Mouse (Mus musculus) heart, embryonic 11.5 days (tissue): ENCODE data around the gene Sept8. TPM values are rescaled to one million over a fixed set of nuclear protein-coding genes. Genes with fewer than 3 reads are reported as not detected.

Experiments
- ATAC-seq: fragments of 200-750 bp; cut with Nextera tagmentation; replicated peaks from 2 replicates; pipeline ENCODE4 v1.8.0; 2017; ENCODE audit warnings: moderate library complexity; ENCODE audit not compliant: insufficient number of reproducible peaks, low FRiP score, low TSS enrichment
- H3K27ac ChIP-seq: fragments of 300-500 bp; sonication (generic); 2 replicates; pipeline ENCODE4 v1.5.1; 2014; ENCODE audit warnings: mild to moderate bottlenecking, low read depth, low read length
- H3K27me3 ChIP-seq: fragments of 300-500 bp; sonication (generic); 2 replicates; pipeline ENCODE4 v1.6.1; 2014; ENCODE audit warnings: mild to moderate bottlenecking, low read length, mixed read lengths; ENCODE audit not compliant: control insufficient read depth, insufficient read depth
- H3K36me3 ChIP-seq: fragments of 300-500 bp; sonication (generic); 2 replicates; pipeline ENCODE4 v1.6.1; 2014; ENCODE audit warnings: mild to moderate bottlenecking, low read length, moderate library complexity, mixed read lengths; ENCODE audit not compliant: control insufficient read depth, insufficient read depth
- H3K4me1 ChIP-seq: fragments of 300-500 bp; sonication (generic); 2 replicates; pipeline ENCODE4 v1.6.1; 2014; ENCODE audit warnings: low read length; ENCODE audit not compliant: control insufficient read depth, insufficient read depth
- H3K4me2 ChIP-seq: fragments of 300-500 bp; sonication (generic); 2 replicates; pipeline ENCODE4 v1.6.1; 2014; ENCODE audit warnings: mild to moderate bottlenecking, moderate library complexity
- H3K4me3 ChIP-seq: fragments of 300-500 bp; sonication (generic); 2 replicates; pipeline ENCODE4 v1.5.1; 2014; ENCODE audit warnings: low read depth, low read length
- H3K9ac ChIP-seq: fragments of 300-500 bp; sonication (generic); 2 replicates; pipeline ENCODE4 v1.6.1; 2014; ENCODE audit warnings: mild to moderate bottlenecking, low read depth, low read length, moderate library complexity
- H3K9me3 ChIP-seq: fragments of 300-500 bp; sonication (generic); replicated peaks from 2 replicates; pipeline ENCODE4 v1.6.1; 2016; ENCODE audit warnings: low read length; ENCODE audit not compliant: control insufficient read depth
- WGBS: fragments of 180-500 bp; shearing (Covaris S2); extraction: QIAGEN DNeasy Blood & Tissue Kit; methylation state at CpG from one replicate; pipeline ENCODE4 v1.1.7; 2014; ENCODE audit not compliant: insufficient replicate concordance; 5-methylcytosine and 5-hydroxymethylcytosine counted together
- polyA plus RNA-seq: library from polyadenylated mRNA; unstranded; fragments of >200 nt; fragmentation: Nextera tagmentation; extraction: Ambion mirVana; gene quantifications from 2 replicates; pipeline ENCODE4 v1.2.1, GENCODE M21; 2014

The Sept8 gene
- polyA plus RNA-seq, 1 experiment from 2014 or later: 18.8 TPM

- H3K9ac ChIP-seq: peak overlapping the region; percentile 89
- no peaks in the 10 kb centered on the region for H3K9me3 ChIP-seq
- WGBS: 2% methylated on average over 24 of the region's 24 CpGs
- no peaks in the 10 kb centered on the region for H3K27me3 ChIP-seq
- no peak for ATAC-seq
- H3K4me2 ChIP-seq: peak overlapping the region; percentile 84
- H3K36me3 ChIP-seq: no peaks in the 10 kb centered on the region
- peaks cover 41% of the 10 kb centered on the region for H3K4me1 ChIP-seq
- peak overlapping the region; percentile 81 for H3K4me3 ChIP-seq
- peak overlapping the region; percentile 71 for H3K27ac ChIP-seq
These were observed 1.3 kb downstream of the Sept8 start for GRCm38 (mm10) chr11:53520122-53520978.

- peak overlapping the region; percentile 81 for H3K4me3 ChIP-seq
- peak overlapping the region; percentile 39; the same call in 1 of the 2 replicates for H3K9ac ChIP-seq
- no peaks in the 10 kb centered on the region for H3K36me3 ChIP-seq
- H3K9me3 ChIP-seq: no peaks in the 10 kb centered on the region
- peaks cover 47% of the 10 kb centered on the region for H3K4me1 ChIP-seq
- WGBS: 30% methylated on average over 16 of the region's 16 CpGs
- no peaks in the 10 kb centered on the region for H3K27me3 ChIP-seq
- ATAC-seq: no peak
- 0 out of 2 replicates have a peak overlapping the region, but pooled peaks have one; percentile 8 for H3K27ac ChIP-seq
- H3K4me2 ChIP-seq: peak overlapping the region; percentile 84
These were observed 2.2 kb downstream of the Sept8 start for GRCm38 (mm10) chr11:53521120-53521820.

- Histone ChIP-seq H3K27ac (no peak overlapping the region), H3K9ac (no peak overlapping the region), H3K36me3 (no peaks in the 10 kb centered on the region), H3K4me1 (peaks cover 46% of the 10 kb centered on the region), H3K4me3 (no peak overlapping the region), H3K9me3 (no peaks in the 10 kb centered on the region), H3K27me3 (no peaks in the 10 kb centered on the region), H3K4me2 (peak overlapping the region; percentile 84)
- WGBS: 40% methylated on average over 7 of the region's 7 CpGs
- no peak for ATAC-seq
These were observed 2.7 kb downstream of the Sept8 start for GRCm38 (mm10) chr11:53521821-53522131.

GRCm38 (mm10) chr11:53522362-53522761, 3.3 kb downstream of the Sept8 start:
- ATAC-seq: no peak
- H3K4me2 ChIP-seq: no peak overlapping the region

GRCm38 (mm10) chr11:53522930-53523329, 3.9 kb downstream of the Sept8 start:
- H3K9me3 ChIP-seq: no peaks in the 10 kb centered on the region
- no peak overlapping the region for H3K27ac ChIP-seq
- ATAC-seq: no peak
- no peaks in the 10 kb centered on the region for H3K36me3 ChIP-seq
- no peak overlapping the region for H3K4me3 ChIP-seq
- H3K4me1 ChIP-seq: peaks cover 47% of the 10 kb centered on the region
- H3K9ac ChIP-seq: no peak overlapping the region
- H3K27me3 ChIP-seq: no peaks in the 10 kb centered on the region
- WGBS: 30% methylated on average over 9 of the region's 9 CpGs
- H3K4me2 ChIP-seq: no peak overlapping the region

More at GRCm38 (mm10) chr11:53522362-53522761, 3.3 kb downstream of the Sept8 start:
- 81% methylated on average over 3 of the region's 3 CpGs for WGBS
- Histone ChIP-seq H3K4me1 (peaks cover 44% of the 10 kb centered on the region), H3K9me3 (no peaks in the 10 kb centered on the region), H3K4me3 (no peak overlapping the region), H3K9ac (no peak overlapping the region), H3K27me3 (no peaks in the 10 kb centered on the region), H3K27ac (no peak overlapping the region), H3K36me3 (no peaks in the 10 kb centered on the region)

- ATAC-seq: no peak
- no peaks in the 10 kb centered on the region for H3K36me3 ChIP-seq
- no peak overlapping the region for H3K27ac ChIP-seq
- no peak overlapping the region for H3K4me2 ChIP-seq
- no peaks in the 10 kb centered on the region for H3K9me3 ChIP-seq
- H3K27me3 ChIP-seq: no peaks in the 10 kb centered on the region
- H3K4me3 ChIP-seq: no peak overlapping the region
- H3K4me1 ChIP-seq: peaks cover 53% of the 10 kb centered on the region
- H3K9ac ChIP-seq: no peak overlapping the region
- WGBS: 80% methylated on average over 14 of the region's 14 CpGs
These were observed 4.7 kb downstream of the Sept8 start for GRCm38 (mm10) chr11:53523545-53524405.

- Histone ChIP-seq H3K4me3 (no peak overlapping the region), H3K9me3 (no peaks in the 10 kb centered on the region), H3K9ac (no peak overlapping the region), H3K36me3 (no peaks in the 10 kb centered on the region), H3K27ac (0 out of 2 replicates have a peak overlapping the region, but pooled peaks have one; percentile 5), H3K4me2 (no peak overlapping the region), H3K4me1 (peaks cover 57% of the 10 kb centered on the region), H3K27me3 (no peaks in the 10 kb centered on the region)
- ATAC-seq: no peak
- 68% methylated on average over 6 of the region's 6 CpGs for WGBS
These were observed 5.8 kb downstream of the Sept8 start for GRCm38 (mm10) chr11:53524905-53525304.

GRCm38 (mm10) chr11:53525461-53525860, 6.4 kb downstream of the Sept8 start:
- no peak overlapping the region; the same call in 1 of the 2 replicates for H3K9ac ChIP-seq
- H3K4me2 ChIP-seq: no peak overlapping the region
- ATAC-seq: no peak

More at GRCm38 (mm10) chr11:53525461-53525860, 6.4 kb downstream of the Sept8 start:
- H3K4me1 ChIP-seq: peaks cover 58% of the 10 kb centered on the region
- no peaks in the 10 kb centered on the region for H3K9me3 ChIP-seq
- H3K27ac ChIP-seq: 0 out of 2 replicates have a peak overlapping the region, but pooled peaks have one; percentile 51
- H3K36me3 ChIP-seq: no peaks in the 10 kb centered on the region
- H3K27me3 ChIP-seq: no peaks in the 10 kb centered on the region
- H3K4me3 ChIP-seq: no peak overlapping the region
- 36% methylated on average over 4 of the region's 4 CpGs for WGBS
